Mouse (Mus musculus) adrenal gland, adult 8-10 months (tissue): ENCODE data around the gene Uxs1. TPM values are rescaled to one million over a fixed set of nuclear protein-coding genes. Genes with fewer than 3 reads are reported as not detected.

Source experiments
- DNase-seq: peaks from one replicate; pipeline ENCODE4 v3.0.0; 2022
- total RNA-seq, 4 experiments: library from RNA; stranded (reverse); gene quantifications; 2 replicates each; pipeline ENCODE4 v1.2.4; 2022

The Uxs1 gene
- total RNA-seq, 4 experiments from 2014 or later = 60.0 to 69.7 (median 67.9) TPM

DNA sequence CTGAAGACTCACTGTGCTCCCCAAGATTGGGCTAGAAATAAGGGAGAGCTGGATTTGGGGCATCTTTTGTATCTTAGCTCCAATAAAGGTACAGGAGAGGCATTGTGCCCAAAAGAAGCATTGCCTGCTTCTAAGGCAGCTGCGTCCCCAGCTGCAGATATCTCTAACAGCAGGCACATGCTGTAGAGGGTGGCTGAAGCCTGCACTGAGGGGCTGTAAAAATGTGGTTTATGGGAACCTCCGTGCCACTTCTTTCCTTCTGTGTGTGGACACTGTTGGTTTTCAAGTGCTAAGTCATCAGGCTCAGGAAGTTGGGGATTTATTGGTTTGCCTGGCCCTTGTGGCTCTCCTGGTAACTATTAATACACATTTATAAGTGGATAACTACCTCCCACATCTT, 108.8 kb downstream of the Uxs1 start:
- DNase-seq = no peak

GRCm38 (mm10) chr1:43717967-43718366, 109.6 kb downstream of the Uxs1 start:
- DNase-seq = no peak

DNA sequence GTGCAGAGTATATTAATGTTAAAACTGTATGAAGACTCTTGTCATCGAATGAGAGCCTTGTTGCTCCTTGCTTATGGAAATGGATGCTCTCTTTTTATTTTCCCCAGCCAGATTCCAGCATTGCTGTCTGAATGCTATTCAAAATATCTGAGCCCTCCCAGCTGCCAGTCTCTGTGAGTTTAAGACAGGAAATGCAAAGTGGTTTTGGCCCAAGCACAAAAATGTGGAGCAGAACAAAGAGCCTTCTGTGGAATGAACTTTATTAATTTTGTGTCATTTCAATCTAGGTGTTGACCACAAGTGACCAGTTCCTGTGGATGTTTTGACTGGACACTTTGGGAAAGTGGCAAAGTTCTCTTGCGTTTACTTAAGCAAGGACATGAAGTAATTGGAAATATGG, 112.8 kb downstream of the Uxs1 start:
- DNase-seq = no peak

DNA sequence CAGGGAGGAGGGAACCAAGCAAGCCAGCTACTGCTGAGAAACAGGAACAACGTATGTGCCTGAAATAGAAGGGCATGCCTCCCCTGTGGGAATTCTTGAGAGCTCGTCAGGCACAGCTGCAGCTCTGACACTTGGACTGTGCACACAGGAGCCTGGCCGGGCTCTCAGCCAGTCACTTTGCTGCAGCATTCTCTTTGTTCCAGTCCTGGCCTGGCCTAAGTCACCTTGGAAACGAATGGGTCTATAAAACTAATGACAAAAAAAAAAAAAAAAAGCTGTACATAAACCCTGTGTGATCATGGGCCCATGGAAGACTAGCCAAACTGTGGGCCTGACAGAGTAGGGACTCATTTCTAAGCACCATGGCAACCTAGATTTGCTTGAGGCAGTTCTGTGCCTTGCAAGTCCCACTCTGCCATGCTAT, 129.0 kb downstream of the Uxs1 start:
- DNase-seq = no peak

Other genes with a start within 250 kb of the Uxs1 start
- 100 to 1,000 TPM; 270 to 322 (median 285) TPM for gene 1500015O10Rik, start 97.2 kb downstream of the Uxs1 start, total RNA-seq
- 10 to 100 TPM; 46.4 to 53.1 (median 49.4) TPM for gene Tpp2, start 105.8 kb upstream of the Uxs1 start, total RNA-seq
- under 1 TPM in 1 of 4 experiments, not detected in 3; 0.55 TPM for gene Mettl21c, start 192.2 kb upstream of the Uxs1 start, total RNA-seq
- under 1 TPM in 2 of 4 experiments, not detected in 2; 0.03 to 0.06 TPM for gene Gm8251, start 234.1 kb upstream of the Uxs1 start, total RNA-seq